Mouse (Mus musculus): Measurements from ENCODE around the gene Pfkfb3.

DNA sequence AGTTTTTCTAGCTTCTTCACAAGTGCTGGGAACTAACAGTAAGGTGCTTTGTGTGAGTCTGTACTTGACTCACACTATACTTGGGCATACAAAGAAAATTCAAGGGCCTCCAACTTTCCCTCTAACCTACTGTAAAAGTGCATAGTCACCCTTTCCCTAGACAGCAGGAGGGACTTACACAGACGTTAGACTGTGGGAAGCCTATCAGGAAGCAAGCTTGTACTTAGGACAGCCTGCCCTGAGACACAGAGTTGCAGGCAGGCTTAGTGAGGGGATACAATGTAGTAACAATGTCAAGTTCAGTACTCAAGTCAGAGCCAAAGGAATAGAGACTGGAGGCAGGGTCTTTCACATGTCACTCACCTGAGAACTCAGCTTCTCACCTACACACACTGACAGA, 8.5 kb downstream of the Pfkfb3 start:
- TF ChIP-seq CTCF (IDR thresholded peaks at IDR 0.05; ENCODE audit: low read depth) (no peak), EP300 (IDR thresholded peaks at IDR 0.05; ENCODE audit: low read depth) (no peak)

All from liver, embryonic 14.5 days (tissue).